Mouse (Mus musculus) adipocyte (in vitro differentiated cells): ENCODE results near the gene Arfgef2.

Experiments used
- DNase-seq: peaks from one replicate; pipeline ENCODE4 v3.0.0-alpha.2; 2016; ENCODE audit warnings: low spot score

Gene Arfgef2

GRCm38 (mm10) chr2:166906523-166907182 lies 101.3 kb downstream of the Arfgef2 start:
- peak; percentile 33 for DNase-seq

- DNase-seq: no peak
These were observed 104.3 kb downstream of the Arfgef2 start for GRCm38 (mm10) chr2:166909729-166910128.

GRCm38 (mm10) chr2:166910536-166910935 lies 105.1 kb downstream of the Arfgef2 start:
- DNase-seq: no peak

- DNase-seq: no peak
These were observed 118.6 kb downstream of the Arfgef2 start for GRCm38 (mm10) chr2:166923971-166924370.

- DNase-seq: no peak
These were observed 128.6 kb downstream of the Arfgef2 start for GRCm38 (mm10) chr2:166933943-166934342.

GRCm38 (mm10) chr2:166934416-166934815 lies 129.0 kb downstream of the Arfgef2 start:
- DNase-seq: no peak

- DNase-seq: no peak
These were observed 130.2 kb downstream of the Arfgef2 start for GRCm38 (mm10) chr2:166935582-166935981.

- DNase-seq: no peak
These were observed 130.8 kb downstream of the Arfgef2 start for GRCm38 (mm10) chr2:166936166-166936565.

- peak; percentile 45 for DNase-seq
These were observed 137.8 kb downstream of the Arfgef2 start for GRCm38 (mm10) chr2:166943146-166943545.

GRCm38 (mm10) chr2:166944346-166944745 lies 139.0 kb downstream of the Arfgef2 start:
- no peak for DNase-seq

GRCm38 (mm10) chr2:166945456-166945855 lies 140.1 kb downstream of the Arfgef2 start:
- peak; percentile 71 for DNase-seq
